Mouse (Mus musculus) kidney, adult 8-10 months (tissue): ENCODE data around the gene Dlgap1.
A peak's percentile ranks its signal among the peaks of the same experiment; 100 is the strongest.

Experiments
- DNase-seq, 2 experiments: peaks; one replicate each; pipeline ENCODE4 v3.0.0; 2022

Gene Dlgap1

DNA sequence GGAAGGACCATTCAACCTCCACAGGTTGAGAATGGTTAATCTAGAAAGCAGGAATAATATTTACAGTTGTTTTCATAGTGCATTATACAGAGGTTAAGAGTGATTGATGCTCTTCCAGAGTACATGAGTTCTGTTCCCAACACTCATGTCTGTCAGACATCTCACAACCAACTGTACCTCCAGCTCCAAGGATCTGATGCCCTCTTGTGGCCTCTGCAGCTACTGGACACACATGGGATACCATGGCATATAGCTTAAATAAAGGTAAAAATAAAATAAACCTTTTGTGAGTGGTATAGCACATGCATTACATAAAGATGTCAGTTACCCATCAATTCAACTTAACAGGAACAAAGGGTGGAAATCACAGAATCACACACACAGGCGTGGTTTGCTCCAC lies 674.3 kb downstream of the Dlgap1 start:
- no peak for DNase-seq

DNA sequence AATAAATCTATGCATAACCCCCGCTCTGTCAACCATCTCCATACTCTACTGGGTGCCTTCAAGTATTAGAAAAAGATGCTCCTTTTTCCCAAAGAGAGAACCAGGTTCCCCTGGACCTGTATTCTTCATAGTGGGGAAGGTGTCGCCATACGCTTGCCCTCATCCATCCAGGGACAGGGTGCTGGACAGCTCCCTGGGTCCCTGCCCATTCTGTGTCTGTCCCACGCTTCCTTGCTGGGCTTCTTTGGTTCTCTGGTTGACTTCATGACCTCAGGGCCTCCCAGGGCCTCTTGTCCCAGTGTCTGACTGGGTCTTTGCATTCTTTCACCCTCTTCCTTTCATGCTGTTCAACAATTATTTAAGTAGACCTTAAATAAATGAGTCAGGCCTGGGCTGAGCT lies 677.8 kb downstream of the Dlgap1 start:
- DNase-seq, result no peak

DNA sequence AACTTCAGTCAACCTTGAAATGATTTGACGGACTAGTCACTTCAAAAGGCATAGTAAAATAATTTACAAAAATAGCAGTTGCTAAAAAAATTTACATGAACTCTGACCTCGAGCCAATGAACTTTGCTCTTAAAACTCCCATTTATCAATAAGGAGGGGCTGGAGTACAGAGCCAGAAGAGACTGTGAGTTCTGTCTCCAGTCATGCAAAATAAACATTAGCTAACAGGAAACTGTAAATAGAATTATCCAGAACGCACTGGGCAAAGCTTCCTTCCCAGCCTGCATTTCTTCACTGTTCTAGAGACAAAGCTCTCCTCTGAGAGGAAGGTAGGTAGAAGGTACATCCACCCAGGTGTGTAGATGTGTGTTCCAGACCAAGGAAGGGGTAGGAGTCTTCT lies 692.5 kb downstream of the Dlgap1 start:
- DNase-seq, result no peak

DNA sequence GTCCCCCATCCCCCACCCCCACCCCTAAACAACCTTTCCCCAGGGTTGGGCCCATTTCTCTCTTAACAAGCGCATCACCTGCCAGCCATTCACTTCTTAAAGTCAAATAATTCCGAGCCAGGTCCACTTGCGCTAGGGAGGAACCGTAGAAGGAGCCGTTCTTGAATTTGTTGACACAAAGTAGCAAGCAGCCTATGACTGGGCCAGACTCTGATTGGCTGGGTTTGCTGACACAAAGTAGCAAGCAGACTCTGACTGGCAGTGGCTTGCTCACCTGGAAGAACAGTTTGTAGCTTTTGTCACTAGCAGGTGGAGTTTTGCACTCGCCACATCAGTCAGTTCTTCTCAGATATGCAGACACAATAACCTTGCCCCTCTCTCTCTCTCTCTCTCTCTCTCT lies 695.1 kb downstream of the Dlgap1 start:
- no peak for DNase-seq

DNA sequence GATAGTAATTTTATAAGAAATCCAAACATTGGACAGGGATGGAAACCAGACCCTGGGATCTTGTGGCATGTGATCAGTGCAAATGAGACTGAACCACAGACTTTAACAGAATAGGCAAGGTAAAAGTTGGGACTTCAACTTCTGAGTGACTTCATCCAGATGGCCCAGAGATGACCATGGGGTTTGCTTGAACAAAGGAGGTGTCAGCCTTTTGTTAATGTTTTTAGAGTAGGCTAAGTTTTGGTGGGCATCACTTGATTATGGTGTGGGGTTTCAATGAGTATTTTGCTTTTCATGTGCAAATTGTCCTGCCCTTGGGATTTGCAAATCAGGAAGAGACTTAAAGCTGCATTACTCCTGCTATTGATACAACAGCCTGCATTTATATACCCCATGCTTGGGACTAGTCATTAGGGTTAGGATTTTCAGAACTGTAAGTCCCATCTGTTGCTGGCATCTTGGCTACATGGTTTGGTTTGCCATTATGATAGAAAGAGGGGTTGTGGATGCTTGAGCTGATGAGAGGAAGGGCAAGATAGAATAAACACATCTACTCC lies 695.7 kb downstream of the Dlgap1 start:
- no peak for DNase-seq

DNA sequence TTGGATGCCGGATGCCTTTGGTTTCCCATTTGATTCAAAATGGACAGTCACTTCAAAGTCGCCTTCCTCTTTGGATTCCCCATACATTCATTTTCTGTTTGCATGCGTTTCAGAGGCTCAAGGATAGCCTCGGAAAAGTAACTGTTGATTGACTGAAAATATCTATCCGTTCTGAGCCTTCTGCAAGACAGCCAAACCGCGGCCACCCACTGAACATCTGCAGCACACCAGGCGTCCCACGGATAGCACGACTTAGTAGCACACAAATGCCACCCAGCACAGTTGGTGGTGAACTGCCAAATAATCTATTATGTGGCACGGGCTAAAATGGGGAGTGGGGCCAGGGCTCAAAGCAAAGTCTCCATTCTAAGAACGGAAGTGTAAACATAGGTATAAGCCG lies 705.1 kb downstream of the Dlgap1 start:
- no peak for DNase-seq

DNA sequence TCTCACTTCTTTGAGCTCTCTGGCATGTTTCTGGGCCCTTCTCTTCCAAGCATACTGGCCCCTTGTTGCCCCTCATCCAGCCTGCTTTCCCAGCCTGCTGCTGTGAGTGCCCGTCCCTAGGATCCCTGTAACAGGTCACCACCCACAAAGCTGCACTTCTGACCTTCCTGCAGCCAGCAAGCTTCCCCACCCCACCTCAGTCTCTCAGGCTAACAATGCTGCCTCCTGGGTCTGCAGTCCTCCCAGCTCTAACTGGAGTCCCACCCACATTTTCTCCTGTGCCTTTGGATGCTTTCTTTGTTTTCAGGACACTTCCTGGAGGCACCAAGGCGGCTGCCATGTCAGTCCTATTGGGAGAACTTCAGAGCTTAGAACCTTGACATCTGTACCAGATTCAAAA lies 707.6 kb downstream of the Dlgap1 start:
- no peak for DNase-seq

DNA sequence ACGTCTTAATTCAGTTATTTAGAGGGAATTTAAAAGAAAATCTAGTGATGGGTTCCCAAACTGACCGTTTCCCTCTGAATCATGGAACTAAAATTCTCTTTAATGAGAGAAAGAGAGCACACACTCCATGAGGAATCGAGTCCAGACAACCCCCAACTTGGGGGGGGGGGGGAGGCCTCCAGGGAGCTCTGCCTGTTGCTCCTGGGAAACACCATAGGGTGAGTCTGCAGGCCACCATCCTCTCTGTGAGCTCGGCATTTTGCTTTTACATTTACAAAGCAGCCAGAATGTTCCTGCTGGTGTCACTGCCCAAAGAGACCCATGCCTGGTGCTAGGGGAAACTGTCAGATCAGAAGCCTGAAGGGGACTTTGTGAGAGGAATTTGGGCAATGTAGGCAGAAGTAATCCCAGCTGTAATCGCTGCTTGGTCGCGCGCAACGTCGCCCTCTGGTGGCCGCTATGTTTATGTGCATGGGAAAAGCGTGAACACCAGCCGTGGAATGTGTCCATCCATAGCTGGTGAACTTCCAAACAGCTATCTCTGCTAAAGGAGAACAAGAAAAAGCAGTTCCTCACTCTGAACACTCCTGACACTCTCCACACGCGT lies 714.8 kb downstream of the Dlgap1 start:
- peak; percentile 43 to 78 for DNase-seq

DNA sequence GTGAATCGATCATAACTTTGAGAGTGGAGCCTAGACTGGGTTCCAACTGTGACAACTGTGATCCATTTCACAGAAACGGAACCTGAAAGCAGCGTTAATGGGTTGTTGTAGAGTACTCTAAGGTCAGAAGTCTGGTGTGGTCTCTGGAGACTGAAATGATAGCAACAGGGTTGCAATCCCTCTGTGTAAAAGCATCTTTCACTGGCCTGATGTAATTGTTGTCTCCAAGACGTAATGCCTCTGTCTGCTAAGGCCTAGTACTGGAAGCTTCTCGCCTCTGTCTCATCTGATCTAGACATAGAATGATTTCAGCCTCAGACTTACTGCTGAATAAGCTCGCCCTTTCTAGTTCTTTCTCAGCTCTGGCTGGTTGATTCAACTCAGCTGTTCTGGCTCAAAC lies 721.3 kb downstream of the Dlgap1 start:
- DNase-seq, result no peak

DNA sequence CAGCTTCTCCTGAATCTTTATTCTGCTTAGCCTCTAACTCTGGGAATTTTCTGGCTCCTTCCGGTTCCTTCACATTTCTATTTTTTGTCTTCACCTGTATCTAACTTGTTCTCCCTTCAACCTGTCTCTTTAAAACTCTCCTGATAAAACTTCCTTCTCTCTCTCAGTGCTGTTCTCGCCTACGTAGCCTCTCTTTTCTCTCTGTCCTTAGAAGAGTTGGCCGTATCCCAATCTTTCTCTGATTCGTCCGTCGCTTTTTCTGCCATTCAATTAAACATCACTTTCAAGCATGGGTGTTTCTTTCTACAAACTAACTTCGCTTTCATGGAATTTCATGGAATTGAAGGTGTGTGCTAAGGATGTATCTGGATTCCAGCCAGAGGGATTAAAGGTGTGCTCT lies 721.7 kb downstream of the Dlgap1 start:
- DNase-seq, result no peak

DNA sequence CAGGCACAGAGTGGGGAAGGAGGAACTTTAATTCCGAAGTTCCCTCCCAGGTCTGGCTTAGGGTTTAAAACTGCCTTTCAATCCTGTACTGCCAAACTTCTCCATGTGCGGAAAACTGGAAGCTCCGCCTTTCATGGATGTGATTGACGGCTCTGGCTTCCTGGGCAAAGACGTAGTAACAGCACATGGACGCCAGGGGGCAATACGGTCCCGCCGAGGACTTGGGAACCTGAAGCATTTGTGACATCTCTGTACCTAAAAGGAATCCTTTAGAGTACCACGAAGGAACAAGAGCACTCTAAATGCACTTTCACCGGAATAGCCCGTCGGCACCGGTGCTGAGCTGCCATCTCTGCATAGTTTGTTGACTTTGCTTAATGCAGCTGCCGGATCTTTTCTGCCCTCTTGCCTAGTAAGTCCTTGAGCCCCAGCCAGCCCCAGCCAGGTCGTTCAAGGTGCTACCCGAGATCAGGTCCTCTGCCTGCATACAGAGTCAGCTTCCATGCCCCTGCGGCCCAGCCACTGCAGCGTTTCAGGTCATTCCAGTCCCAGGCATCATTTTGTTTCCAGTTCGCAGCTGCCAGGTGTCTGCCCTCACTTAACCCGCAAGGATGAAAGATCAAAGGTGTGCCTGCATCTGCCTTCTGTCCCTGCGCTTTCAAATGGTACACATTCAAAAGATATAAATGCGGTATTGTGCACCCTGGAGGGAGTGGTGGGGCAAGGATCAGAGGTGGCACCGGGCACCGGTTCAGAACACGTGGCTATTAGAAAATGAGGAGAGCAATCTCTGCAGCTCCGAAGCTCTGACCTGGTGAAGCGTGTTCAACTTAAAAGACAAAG lies 738.3 kb downstream of the Dlgap1 start:
- DNase-seq, result peak; percentile 74 to 87

DNA sequence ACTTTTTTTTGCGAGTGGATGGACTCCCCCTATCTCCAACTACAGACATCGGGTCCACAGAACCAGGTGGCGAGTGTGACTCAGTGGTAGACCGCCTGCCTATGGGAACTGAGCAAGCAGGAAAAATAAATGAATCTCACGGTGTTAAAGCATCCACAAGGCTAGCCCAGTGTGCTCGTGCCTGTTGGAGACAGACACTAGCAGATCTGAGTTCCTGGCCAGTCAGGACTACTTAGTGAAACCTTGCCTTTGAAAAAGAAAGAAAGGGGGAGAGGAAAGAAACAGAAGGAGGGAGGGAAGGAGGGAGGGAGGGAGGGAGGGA lies 738.9 kb downstream of the Dlgap1 start:
- DNase-seq, result no peak

DNA sequence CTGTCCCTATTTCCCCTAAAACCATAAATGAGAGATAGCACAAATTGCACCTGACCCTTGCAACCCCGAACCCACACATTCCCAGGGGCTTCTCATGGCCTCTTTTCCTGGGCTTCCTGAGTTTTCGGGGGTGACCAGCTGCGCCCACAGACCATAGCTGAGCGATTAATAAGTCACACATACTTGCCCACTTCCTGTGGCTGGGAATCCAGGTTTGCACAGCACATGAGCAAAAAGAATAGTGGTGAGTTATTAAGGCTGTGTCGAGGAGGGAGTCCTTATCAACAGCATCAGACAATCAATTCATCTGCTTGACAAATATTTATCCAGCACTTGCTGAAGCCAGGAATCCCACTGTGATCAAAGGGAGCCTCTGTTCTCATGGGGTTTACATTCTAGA lies 740.7 kb downstream of the Dlgap1 start:
- DNase-seq, result no peak

DNA sequence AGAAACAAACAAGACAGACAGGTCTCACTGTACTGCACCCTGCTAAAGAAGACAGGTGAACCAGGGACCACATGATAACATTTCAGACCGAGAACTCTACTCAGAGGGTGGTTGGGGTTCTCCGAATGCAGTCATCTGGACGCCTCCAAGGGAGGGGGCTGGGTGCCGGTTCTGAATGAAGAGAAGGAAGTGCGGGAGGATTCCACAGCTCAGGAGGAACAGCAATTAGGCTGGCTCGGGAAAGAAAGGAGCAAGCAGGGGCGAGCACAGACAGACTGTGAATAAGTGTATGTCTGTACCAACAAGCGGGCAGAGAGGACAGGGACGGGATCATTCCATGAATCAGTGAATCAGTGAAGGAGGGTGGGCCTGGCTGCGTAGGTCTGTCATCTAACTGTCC lies 744.6 kb downstream of the Dlgap1 start:
- no peak for DNase-seq

DNA sequence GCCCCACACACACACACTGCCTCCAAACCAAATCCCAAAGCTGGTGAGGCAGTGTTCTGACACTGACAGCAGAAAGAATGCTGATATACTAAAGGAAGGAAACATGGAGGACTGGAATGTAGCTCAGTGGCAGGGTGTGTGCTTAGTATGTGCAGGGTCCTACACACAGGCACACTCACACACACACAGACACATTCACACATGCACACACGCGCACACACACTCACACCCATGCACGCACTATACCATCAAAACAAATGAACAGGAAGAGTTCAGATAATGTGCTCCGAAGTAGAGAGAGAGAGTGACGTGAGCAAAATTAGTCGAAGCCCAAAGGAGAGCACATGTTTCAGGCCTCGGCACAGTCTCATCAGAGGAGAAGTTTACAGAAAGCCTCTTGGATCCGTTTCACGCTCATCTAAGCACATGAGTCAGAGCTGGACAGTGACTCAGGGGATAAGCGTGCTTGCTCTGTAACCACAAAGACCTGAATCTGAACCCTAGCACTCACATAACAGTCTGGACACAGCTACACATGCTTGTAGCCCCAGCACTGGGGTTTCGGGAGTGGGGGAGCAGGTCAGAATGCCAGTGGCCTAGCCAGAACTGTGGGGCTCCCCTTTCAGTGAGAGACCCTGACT lies 750.9 kb downstream of the Dlgap1 start:
- DNase-seq, result no peak

DNA sequence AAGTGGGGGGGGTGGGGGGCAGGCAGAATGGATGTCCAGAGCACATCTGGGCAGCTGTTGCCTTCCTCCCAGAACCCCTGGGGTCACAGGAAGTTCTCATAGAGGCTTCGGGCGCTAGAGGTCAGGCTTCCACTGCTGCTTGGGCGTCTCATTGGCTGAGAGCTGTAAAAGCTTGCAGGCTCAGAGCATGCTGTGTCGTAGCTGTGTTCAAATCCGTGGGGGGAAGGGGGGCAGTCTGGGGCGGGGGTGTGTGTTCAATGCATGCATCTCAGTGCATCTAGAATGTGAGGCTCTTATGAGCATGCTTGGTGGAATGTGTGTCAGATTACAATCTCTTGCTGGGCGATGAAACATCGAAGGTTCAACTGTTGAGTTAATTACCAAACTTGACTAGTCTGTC lies 751.9 kb downstream of the Dlgap1 start:
- DNase-seq, result no peak

DNA sequence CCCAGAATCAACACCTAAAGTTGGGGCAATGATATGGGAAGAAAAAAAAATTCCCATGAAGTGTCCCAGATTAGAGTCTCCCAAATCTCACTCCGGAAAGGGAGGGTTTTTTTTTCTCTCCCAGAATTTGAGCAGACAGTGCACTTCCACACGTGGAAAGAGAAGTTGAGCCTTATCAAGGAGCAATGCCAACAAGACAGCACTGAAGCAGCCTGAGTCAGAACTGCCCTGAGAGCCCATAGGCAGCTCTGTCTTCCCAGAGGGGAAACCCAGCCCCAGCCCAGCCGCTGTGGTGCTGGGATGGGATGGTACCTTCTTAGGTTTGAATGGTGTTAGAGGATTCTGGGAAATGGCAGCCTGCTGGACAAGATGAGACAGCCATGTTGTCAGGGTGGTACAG lies 753.3 kb downstream of the Dlgap1 start:
- DNase-seq, result no peak

DNA sequence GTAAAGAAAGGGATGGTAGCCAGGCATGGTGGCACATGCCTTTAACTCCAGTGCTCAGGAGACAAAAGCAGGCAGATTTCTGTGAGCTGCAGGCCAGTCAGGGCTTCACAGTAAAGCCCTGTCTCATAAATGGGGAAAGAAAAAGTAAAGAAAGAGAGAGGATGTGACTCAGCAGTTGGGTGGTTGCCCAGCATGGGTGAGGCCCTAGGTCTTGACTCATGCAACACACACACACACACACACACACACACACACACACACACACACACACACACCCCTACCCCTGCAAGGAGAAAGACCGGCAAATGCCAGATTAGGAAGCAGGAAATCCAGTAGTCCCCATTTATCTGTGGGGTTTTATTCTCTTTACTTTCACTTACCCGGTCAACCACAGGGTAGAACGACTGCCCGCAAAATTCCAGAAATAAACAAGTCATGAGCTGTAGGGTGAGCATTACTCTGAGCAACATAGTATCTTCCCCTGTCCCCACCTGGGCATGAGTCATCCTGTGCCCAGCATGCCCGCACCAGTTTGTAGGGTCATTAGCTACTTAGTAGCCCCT lies 759.9 kb downstream of the Dlgap1 start:
- peak; percentile 57 to 67 for DNase-seq

DNA sequence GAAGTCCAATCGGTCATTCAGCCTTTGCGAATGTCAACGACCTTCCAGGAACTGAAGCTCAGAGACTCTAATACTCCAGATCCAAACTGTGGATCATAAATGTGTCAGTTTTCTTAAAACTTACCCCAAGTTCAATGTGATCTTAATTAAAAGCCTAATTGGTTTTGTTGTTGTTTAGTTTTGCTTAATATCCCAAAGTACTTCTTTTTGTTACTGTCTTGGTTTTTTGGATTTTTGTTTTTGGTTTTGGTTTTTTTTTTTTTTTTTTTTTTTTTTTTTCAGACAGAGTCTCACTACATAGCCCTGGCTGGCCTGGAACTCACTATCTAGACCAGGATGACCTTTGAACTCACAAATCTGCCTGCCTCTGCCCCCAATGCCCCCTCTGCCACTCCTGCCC lies 765.9 kb downstream of the Dlgap1 start:
- no peak for DNase-seq

DNA sequence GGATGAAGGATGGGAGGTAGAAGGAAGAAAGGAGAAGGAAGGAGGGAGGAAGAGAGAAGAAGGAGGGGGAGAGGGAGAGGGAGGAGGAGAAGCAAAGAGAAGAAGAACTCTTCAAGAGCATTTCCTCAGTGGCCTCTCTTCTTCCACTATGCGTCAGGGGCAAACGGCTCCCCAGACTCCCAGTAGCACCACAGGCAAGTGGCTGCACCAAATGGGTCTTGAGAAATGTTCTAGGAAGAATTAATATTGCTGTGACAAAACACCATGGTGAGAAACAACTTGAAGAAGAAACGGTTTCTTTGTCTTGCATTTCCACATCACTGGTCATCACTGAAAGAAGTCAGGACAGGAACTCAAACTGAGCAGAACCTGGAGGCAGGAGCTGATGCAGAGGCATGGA lies 766.5 kb downstream of the Dlgap1 start:
- DNase-seq, result no peak

DNA sequence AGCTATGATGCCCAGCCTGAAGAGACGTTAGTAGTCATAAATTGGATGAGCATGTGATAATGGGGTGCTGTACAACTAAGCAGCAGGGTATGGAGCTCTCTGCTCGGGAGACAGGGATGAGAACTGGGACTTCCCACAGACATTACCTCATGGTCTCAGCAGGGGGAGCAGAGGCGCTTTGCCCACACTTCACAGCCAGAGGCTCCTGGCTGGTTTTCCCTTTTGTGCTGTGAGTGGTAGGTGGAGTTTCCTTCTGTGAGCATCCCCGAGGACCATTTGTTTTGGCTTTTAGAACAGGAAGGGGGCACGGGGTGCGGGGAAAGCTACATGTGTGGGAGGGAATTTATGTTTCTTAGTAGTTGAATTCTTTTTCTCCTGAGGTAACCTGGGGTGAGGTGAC lies 768.6 kb downstream of the Dlgap1 start:
- DNase-seq, result peak; percentile 73 to 74

DNA sequence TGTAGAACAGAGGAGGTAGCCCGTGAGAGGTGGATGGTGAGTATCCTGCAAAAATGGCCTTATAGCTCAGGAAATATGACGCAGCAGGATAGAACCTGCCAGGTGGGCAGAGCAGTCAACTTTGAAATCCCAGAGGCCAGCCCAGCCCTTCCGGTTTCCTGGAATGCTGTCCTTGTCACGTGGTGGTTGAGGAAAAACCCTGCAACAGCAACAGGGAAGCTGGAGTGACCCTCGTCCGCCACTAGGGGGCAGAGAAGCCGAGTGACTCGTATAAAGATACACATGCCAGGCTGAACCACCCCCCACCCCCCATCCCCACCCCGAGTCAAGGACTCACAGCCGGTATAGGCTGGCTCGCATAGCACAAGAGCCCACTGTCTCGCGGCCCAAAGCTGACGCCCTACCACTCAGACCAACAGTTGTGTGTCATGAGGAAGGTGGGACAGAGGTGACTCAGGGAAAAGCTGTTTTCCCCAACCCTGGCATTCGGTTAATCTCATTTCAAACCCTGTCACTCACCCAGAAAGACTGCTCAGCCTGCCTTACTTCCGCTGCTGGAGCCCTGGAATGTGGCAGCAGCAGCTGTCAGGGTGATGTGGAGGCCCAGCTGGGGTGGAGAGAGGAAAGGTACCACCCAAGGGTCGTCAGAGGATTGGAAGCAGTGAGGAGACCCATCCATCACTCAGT lies 769.4 kb downstream of the Dlgap1 start:
- peak; percentile 91 to 92 for DNase-seq

DNA sequence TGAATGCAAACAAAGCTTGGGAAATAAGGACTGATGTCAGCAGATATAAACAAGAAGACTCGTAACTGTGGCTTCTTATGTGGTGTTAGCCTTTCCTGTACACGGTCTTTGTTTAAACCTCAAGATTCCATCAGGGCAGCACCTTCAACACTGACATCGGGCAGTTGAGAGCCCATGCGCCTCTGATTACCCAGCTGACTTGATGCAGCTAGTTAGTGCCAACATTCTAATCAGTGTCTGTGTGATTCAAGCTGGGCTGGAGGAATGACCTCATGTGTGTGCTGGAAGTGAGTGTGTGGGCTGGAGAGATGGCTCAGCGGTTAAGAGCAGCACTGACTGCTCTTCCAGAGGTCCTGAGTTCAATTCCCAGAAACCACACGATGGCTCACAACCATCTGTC lies 770.5 kb downstream of the Dlgap1 start:
- no peak for DNase-seq
